ENCODE assay signal across 8 mouse cellular contexts in genomic region chr2:22774181-22774751, GRCm38 (mm10). TPM values are rescaled to one million over a fixed set of nuclear protein-coding genes. Genes with fewer than 3 reads are reported as not detected.
A peak's percentile ranks its signal among the peaks of the same experiment; 100 is the strongest.
DNase-seq lines count a peak whose midpoint lies in the region; ATAC-seq and TF ChIP-seq lines count a peak whose summit lies in the region.

No protein-coding gene starts in this region.

- under 1% methylated on average over 28 of the region's 28 CpGs for WGBS in hindbrain, embryonic 12.5 days

- H3K27me3 ChIP-seq in CH12.LX (replicated peaks) = no peaks in the 10 kb centered on the region
- peaks cover 21% of the 10 kb centered on the region for H3K27me3 ChIP-seq in hindbrain, embryonic 12.5 days

- no peak; a peak in 1 of 4 replicates for TF ChIP-seq CTCF in CH12.LX (conservative IDR thresholded peaks at IDR 0.05 in 1 of 2, IDR thresholded peaks at IDR 0.05 in 1 of 2; ENCODE audit: low read depth in 2 of 2, low read length in 2 of 2)
- TF ChIP-seq CTCF in bone marrow macrophage, adult 2 months (IDR thresholded peaks at IDR 0.05; ENCODE audit: low read depth, low read length) = no peak

- H3K79me2 ChIP-seq in CH12.LX (replicated peaks; ENCODE audit: control insufficient read depth, extremely low read depth, insufficient read depth, poor library complexity, severe bottlenecking) = peaks cover 12% of the 10 kb centered on the region

- H3K36me3 ChIP-seq in CH12.LX (replicated peaks in 1 of 2; ENCODE audit: control insufficient read depth in 1 of 2, insufficient read depth in 1 of 2, low read length in 1 of 2) = peaks cover 0 to 11% of the 10 kb centered on the region in 2 experiments
- H3K36me3 ChIP-seq in hindbrain, embryonic 12.5 days = no peaks in the 10 kb centered on the region

- no peak; the same call in none of the 2 replicates for TF ChIP-seq RAD21 in CH12.LX (IDR thresholded peaks at IDR 0.05; ENCODE audit: low read depth, low read length)

- peak; percentile 72 for TF ChIP-seq POLR2A in CH12.LX (IDR thresholded peaks at IDR 0.05; ENCODE audit: low read depth, low read length)
- no peak for TF ChIP-seq POLR2A in bone marrow macrophage, adult 2 months (IDR thresholded peaks at IDR 0.05; ENCODE audit: borderline replicate concordance, low read depth, low read length)

- dilution Hi-C loops in CH12.LX (cut with MboI; ENCODE audit: extremely low pct_ligation_motif_present, extremely low pct_unique_long_range_greater_than_20kb, low sequenced_read_pairs) = no loop called here

- ATAC-seq in hindbrain, embryonic 12.5 days (ENCODE audit: low FRiP score) = peak; percentile 73

- peak overlapping the region; percentile 78 for H3K9ac ChIP-seq in CH12.LX (ENCODE audit: insufficient read depth, low read depth)
- H3K9ac ChIP-seq in hindbrain, embryonic 12.5 days = peak overlapping the region; percentile 61

- peak; percentile 77 for DNase-seq in CH12.LX (ENCODE audit: extremely low read depth)
- peak; percentile 47 to 51 for DNase-seq in frontal cortex, postnatal 14 days (ENCODE audit: low spot score in 2 of 2)
- peak; percentile 20 to 32 for DNase-seq in layer of hippocampus, postnatal 25 days (ENCODE audit: extremely low spot score in 1 of 2, low spot score in 1 of 2)
- DNase-seq in lung, postnatal 10 days = peak; percentile 73
- peak; percentile 36 for DNase-seq in ovary, postnatal 10 days (ENCODE audit: low spot score)
- DNase-seq in thymus, postnatal 14 days = peak; percentile 90

- H3K4me3 ChIP-seq in CH12.LX (replicated peaks in 1 of 3; ENCODE audit: low read depth in 2 of 3, low read length in 2 of 3, poor library complexity in 1 of 3) = peak overlapping the region; percentile 59 to 81 (median 79)
- H3K4me3 ChIP-seq in bone marrow macrophage, adult 2 months (ENCODE audit: insufficient read depth, low read length) = peak overlapping the region; percentile 69
- peak overlapping the region; percentile 43 for H3K4me3 ChIP-seq in hindbrain, embryonic 12.5 days

- H3K9me3 ChIP-seq in CH12.LX (replicated peaks; ENCODE audit: low read length) = no peaks in the 10 kb centered on the region
- no peaks in the 10 kb centered on the region for H3K9me3 ChIP-seq in hindbrain, embryonic 12.5 days (replicated peaks)

- no peak for TF ChIP-seq EP300 in CH12.LX (IDR thresholded peaks at IDR 0.05; ENCODE audit: low read length)

- peak overlapping the region; percentile 93 for H3K27ac ChIP-seq in CH12.LX (ENCODE audit: insufficient read depth, low read depth)
- H3K27ac ChIP-seq in bone marrow macrophage, adult 2 months (ENCODE audit: insufficient read depth, low read depth, low read length) = peak overlapping the region; percentile 99
- no peak overlapping the region for H3K27ac ChIP-seq in hindbrain, embryonic 12.5 days

- peak overlapping the region; percentile 96 for H3K4me2 ChIP-seq in CH12.LX (ENCODE audit: insufficient read depth, low read depth, poor library complexity, severe bottlenecking)
- H3K4me2 ChIP-seq in hindbrain, embryonic 12.5 days (replicated peaks) = peak overlapping the region; percentile 90

- in situ Hi-C loops in CH12.LX (cut with MboI; ENCODE audit: low pct_ligation_motif_present, low pct_unique_long_range_greater_than_20kb, low sequenced_read_pairs) = no loop called here

- peaks cover 0 to 32% of the 10 kb centered on the region in 2 experiments; a peak in 2 of 4 replicates for H3K4me1 ChIP-seq in CH12.LX (ENCODE audit: control insufficient read depth in 1 of 2, insufficient read depth in 2 of 2)
- H3K4me1 ChIP-seq in bone marrow macrophage, adult 2 months (ENCODE audit: control insufficient read depth, insufficient read depth, low read length) = peaks cover 24% of the 10 kb centered on the region
- H3K4me1 ChIP-seq in hindbrain, embryonic 12.5 days = peaks cover 10% of the 10 kb centered on the region

TF ChIP-seq in CH12.LX, 34 proteins besides CTCF, POLR2A, EP300 and RAD21:
- TF ChIP-seq MAX (IDR thresholded peaks at IDR 0.05; ENCODE audit: low read length) (peak; percentile 59), SIN3A (IDR thresholded peaks at IDR 0.05; ENCODE audit: low read length) (peak; percentile 13), ETS1 (conservative IDR thresholded peaks at IDR 0.05; ENCODE audit: low read depth, low read length) (0 out of 2 replicates have a peak, but pooled peaks have one; percentile 5), CHD2 (IDR thresholded peaks at IDR 0.05; ENCODE audit: low read length) (peak; percentile 39; the same call in 1 of the 2 replicates), UBTF (IDR thresholded peaks at IDR 0.05; ENCODE audit: low read depth, low read length) (peak; percentile 90; the same call in 1 of the 2 replicates), JUN (IDR thresholded peaks at IDR 0.05; ENCODE audit: insufficient read depth, low read depth, low read length) (no peak), MAZ (IDR thresholded peaks at IDR 0.05; ENCODE audit: low read depth, low read length) (no peak), USF1 (IDR thresholded peaks at IDR 0.05; ENCODE audit: low read depth, low read length) (peak; percentile 56), MYC (IDR thresholded peaks at IDR 0.05; ENCODE audit: low read depth, low read length) (no peak; the same call in none of the 2 replicates), CHD1 (IDR thresholded peaks at IDR 0.05; ENCODE audit: low read depth, low read length) (no peak), RCOR1 (conservative IDR thresholded peaks at IDR 0.05; ENCODE audit: low read depth, low read length) (no peak), ZC3H11A (IDR thresholded peaks at IDR 0.05; ENCODE audit: low read depth, low read length) (no peak), MEF2A (IDR thresholded peaks at IDR 0.05; ENCODE audit: borderline replicate concordance, low read depth, low read length) (peak; percentile 44; the same call in 1 of the 2 replicates), NRF1 (IDR thresholded peaks at IDR 0.05; ENCODE audit: low read depth, low read length) (peak; percentile 69), MAFK (IDR thresholded peaks at IDR 0.05; ENCODE audit: insufficient replicate concordance, low read length) (no peak), TBP (conservative IDR thresholded peaks at IDR 0.05; ENCODE audit: low read depth, low read length) (peak; percentile 48; the same call in 1 of the 2 replicates), POLR2AphosphoS2 (IDR thresholded peaks at IDR 0.05; ENCODE audit: low read depth, low read length) (peak; percentile 57; the same call in 1 of the 2 replicates), KAT2A (IDR thresholded peaks at IDR 0.05; ENCODE audit: insufficient replicate concordance, low read length) (no peak), E2F4 (IDR thresholded peaks at IDR 0.05; ENCODE audit: insufficient replicate concordance, low read depth, low read length) (no peak), USF2 (conservative IDR thresholded peaks at IDR 0.05; ENCODE audit: low read depth, low read length) (no peak), ELF1 (IDR thresholded peaks at IDR 0.05; ENCODE audit: low read depth, low read length) (peak; percentile 83), SMC3 (IDR thresholded peaks at IDR 0.05; ENCODE audit: low read depth, low read length) (no peak), HCFC1 (IDR thresholded peaks at IDR 0.05; ENCODE audit: low read depth, low read length) (peak; percentile 17; the same call in 1 of the 2 replicates), ZKSCAN1 (IDR thresholded peaks at IDR 0.05; ENCODE audit: borderline replicate concordance, low read depth, low read length) (no peak), NELFE (IDR thresholded peaks at IDR 0.05; ENCODE audit: low read depth, low read length) (peak; percentile 68), GABPA (IDR thresholded peaks at IDR 0.05; ENCODE audit: insufficient replicate concordance, low read depth, low read length) (no peak), IRF4 (IDR thresholded peaks at IDR 0.05; ENCODE audit: low read depth, low read length) (no peak), BHLHE40 (IDR thresholded peaks at IDR 0.05; ENCODE audit: low read depth, low read length) (peak; percentile 70), ZMIZ1 (IDR thresholded peaks at IDR 0.05; ENCODE audit: low read depth, low read length) (0 out of 2 replicates have a peak, but pooled peaks have one; percentile 74), PAX5 (IDR thresholded peaks at IDR 0.05; ENCODE audit: low read length) (no peak), JUND (conservative IDR thresholded peaks at IDR 0.05; ENCODE audit: low read depth, low read length) (no peak), MXI1 (IDR thresholded peaks at IDR 0.05; ENCODE audit: low read depth, low read length) (peak; percentile 86), ZNF384 (IDR thresholded peaks at IDR 0.05; ENCODE audit: low read depth, low read length) (no peak), TCF12 (IDR thresholded peaks at IDR 0.05; ENCODE audit: low read depth, low read length) (peak; percentile 40)

RNA-seq across cellular contexts. Expression of gene Apbb1ip, which starts 0.4 kb away (rescaled TPM):
- total RNA-seq in CH12.LX (2012; rRNA removed) = 4.0 and 5.6 TPM in 2 replicates
- 2.7 and 3.5 TPM in 2 replicates for total RNA-seq in CH12.LX (2014; rRNA removed)
- polyA plus RNA-seq in CH12.LX (2012; ENCODE audit: insufficient read length, low read depth) = 51.4 and 59.9 TPM in 2 replicates
- polyA plus RNA-seq in bone marrow macrophage, adult 2 months (2012; ENCODE audit: insufficient read depth, insufficient read length, missing spikeins) = 171 and 182 TPM in 2 replicates
- polyA plus RNA-seq in hindbrain, embryonic 12.5 days (2016; fragmentation: Nextera tagmentation; extraction: Ambion mirVana) = 0.65 and 1.7 TPM in 2 replicates
- total RNA-seq in layer of hippocampus, postnatal 25 days (2021) = 1 to 10 TPM; 5.4 to 6.2 TPM

Comparison
In these comparisons a context has a peak if more than half of its experiments do, and no peak if none do; other contexts are left out.
1. DNase-seq: peak in every context shown above with its lines; median percentile 90 in thymus, postnatal 14 days; 77 in CH12.LX; 73 in lung, postnatal 10 days; 49 in frontal cortex, postnatal 14 days; 36 in ovary, postnatal 10 days; 26 in layer of hippocampus, postnatal 25 days.
2. RNA of gene Apbb1ip, which starts 0.4 kb away (polyA plus RNA-seq): 171 to 182 TPM in bone marrow macrophage, adult 2 months and 51.4 to 59.9 TPM in CH12.LX; 0.65 to 1.7 TPM in hindbrain, embryonic 12.5 days; every median in the first group is over 10 times any median in the second.
3. Peak in every context shown above with its lines, with median percentiles within 50 percentile points of each other: H3K4me3 ChIP-seq.